Mouse (Mus musculus) B cell, adult 2 months (primary cell): ENCODE measurements around the gene Pitpnm1.

Source experiments
- DNase-seq, 2 experiments: peaks; one replicate each; pipeline ENCODE4 v3.0.0; 2022

The Pitpnm1 gene

DNA sequence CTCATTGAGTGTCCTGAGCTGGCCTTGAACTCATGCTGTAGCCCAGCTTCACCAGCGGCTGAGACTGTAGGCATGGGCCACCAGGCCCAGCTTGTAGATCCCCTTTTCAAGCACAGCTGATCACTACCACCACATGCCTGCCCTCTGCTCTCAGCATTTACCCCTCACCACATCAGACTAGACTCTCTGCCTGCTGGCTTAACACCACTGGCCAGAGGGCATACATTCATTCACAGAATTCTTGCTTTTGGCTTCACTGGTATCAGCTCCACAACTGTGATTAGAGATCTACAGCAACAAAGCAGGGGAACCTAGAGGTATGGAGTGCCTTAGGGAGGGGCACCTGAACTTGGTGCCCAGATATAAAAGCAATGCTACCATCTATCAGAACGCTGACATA, 20.7 kb downstream of the Pitpnm1 start:
- peak; percentile 17 to 26 for DNase-seq

DNA sequence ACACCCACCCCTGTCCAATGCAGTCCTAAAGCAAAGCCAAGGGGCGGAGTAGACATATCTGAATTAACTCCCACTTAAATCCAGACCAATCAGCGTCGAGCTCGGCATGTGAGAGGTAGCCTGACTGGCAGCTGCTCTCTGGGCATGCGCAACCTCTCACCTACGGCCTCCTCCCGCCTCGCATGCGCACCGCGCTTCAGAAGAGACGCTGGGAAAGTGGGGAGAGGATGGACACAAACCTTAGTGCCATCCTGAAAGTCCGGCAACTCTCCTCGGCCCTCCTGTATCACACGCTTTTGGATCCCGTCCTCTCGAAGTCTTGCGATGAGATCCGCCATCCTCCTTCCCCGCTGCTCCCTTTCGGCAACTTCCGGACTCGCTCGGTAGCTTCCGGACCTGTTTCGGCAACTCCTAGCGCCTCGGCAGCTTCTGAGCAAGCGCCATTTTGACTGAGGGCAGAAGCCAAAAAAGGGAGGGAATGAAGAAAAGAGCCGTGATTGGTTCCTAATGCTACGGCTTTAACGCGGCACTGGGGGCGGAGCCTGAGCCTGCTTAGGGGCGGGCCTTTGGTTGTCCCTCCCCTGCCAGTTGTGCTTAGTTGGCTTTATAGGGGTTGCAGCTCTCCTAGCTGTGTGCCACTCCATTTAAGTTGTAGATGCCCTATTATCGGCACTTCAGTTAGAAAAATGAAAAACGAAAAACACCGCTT, 21.5 kb downstream of the Pitpnm1 start:
- DNase-seq, result peak; percentile 95 to 98

DNA sequence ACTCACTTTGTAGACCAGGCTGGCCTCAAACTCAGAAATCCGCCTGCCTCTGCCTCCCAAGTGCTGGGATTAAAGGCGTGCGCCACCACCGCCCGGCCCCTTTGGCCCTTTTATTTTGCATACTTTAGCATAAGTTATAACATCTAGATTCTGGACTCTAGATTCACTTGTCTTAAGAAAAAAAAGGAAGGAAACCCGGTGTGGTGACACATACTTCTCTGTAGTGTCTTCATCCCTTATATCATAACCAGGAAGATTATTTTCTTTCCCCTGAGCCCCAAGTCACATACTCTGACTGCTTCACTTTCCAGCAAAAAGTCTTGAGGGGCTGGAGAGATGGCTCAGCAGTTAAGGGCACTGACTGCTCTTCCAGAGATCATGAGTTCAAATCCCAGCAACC, 22.1 kb downstream of the Pitpnm1 start:
- DNase-seq, result peak; percentile 55 to 56

DNA sequence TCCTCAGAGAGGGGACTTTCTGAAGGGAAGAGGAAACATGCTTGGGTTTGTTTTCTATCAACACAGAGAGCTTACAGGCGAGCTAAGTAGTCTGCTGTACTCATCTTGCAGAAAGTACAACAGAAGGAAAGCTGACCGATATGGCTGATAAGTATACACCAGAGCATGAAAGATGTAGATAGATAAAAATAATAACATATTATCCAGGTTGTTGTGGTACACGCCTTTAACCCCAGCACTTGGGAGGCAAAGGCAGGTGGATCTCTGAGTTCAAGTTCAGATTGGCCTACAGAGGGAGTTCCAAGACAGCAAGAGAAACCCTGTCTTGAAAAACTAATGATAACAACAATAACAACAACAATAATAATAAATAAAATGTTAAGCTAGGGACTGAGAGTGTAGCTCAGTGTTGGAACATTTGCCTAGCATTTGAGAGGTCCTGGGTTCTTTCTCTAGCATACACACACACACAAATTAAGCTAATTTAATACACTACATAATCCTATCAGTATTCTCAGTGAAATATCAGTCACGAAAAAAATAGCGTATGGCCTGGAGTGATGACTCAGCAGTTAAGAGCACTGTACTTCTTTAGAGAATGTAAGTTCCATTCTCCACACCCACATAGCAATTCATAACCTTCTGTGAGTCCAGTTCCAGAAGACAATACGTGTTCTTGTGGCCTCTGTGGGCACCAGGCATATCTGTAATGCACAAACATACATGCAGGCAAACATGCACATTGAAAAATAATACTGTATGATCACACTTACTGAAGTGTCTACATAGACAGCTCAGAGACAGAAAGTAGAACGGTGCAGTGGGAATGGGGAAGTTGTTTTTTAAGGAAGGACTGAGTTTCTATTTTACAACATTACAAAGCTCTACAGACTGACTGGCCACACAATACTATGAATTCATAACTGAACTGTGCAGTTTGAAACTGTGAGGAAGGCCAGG, 22.9 kb downstream of the Pitpnm1 start:
- DNase-seq, result peak; percentile 42 to 44

DNA sequence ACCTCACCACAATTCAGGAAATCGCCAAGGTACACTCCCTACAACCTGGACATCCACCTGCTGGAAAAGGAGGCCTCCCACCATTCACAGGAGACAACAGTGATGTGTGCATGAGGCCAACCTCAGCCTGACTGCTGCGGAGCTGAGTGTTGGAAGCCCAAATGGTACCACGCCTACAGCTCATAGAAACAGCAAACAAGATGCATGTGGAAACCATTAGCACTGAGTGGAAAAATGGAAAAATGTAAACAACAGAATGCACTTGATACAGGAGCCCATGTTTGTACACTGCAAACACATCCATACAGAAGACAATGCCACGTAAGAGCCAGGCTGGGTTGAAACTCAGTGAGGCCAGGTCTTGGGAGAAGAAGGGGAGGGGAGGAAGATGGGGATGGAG, 24.6 kb downstream of the Pitpnm1 start:
- no peak for DNase-seq

DNA sequence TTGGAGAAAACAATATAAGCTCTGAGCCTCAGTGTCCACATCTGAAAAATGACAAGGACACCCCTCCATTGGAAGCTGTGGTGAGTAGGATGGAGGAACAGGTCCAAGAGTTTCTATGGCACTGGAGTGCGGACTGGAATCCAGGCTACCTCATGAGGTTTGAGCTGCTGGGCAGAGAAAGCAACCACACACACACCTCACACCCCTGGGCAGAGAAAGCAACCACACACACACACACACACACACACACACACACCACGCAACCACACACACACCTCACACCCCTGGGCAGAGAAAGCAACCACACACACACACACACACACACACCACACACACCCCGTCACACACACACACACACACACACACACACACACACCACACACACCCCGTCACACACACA, 25.5 kb downstream of the Pitpnm1 start:
- peak in 1 of 2 experiments; percentile 28 for DNase-seq

DNA sequence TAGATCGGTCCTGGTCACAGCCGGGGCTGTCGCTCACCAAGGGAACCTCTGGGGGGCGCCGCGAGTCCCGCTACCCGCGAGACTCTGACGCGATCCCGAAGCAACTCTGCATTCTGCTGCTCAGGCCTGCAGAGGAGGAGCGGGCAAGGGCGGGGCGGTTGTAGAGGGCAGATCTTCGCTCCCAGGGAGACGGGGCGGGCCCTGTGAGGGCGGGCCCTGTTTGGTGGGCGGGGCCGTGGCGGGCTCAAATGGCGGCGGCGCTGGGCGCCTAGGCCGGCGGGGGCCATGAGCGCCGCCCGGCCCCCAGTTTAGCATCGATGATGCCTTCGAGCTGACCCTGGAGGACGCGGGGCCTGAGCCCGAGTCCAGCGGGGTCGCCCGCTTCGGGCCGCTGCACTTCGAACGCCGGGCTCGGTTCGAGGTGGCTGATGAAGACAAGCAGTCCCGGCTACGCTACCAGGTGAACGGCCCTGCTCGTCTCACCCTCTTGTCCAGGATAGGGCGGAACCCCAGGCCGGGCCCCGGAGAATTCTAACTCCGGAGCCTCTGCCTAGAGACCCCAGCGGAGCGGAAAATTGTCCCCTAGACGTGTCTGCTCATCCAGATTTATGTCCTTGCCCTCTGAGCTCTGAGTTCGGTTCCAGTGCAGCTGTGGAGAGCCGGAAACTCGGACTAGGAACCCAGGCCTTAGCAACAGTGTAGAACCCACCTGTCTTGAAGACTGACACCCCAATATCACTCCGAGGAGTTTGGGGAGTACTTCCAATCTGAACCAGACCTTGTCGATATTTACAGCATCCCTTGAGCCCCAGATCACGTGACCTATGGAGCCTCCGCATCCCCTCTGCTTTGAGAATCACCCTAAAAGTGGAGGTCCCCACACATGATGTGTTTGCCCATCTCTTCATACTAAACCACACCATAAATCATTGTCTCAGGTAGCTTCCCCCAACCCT, 26.2 kb downstream of the Pitpnm1 start, which contains the start of gene Aip:
TSS of gene Aip (minus strand) at position 118 of the 956 bp plus-strand sequence.
- DNase-seq, result peak; percentile 99

DNA sequence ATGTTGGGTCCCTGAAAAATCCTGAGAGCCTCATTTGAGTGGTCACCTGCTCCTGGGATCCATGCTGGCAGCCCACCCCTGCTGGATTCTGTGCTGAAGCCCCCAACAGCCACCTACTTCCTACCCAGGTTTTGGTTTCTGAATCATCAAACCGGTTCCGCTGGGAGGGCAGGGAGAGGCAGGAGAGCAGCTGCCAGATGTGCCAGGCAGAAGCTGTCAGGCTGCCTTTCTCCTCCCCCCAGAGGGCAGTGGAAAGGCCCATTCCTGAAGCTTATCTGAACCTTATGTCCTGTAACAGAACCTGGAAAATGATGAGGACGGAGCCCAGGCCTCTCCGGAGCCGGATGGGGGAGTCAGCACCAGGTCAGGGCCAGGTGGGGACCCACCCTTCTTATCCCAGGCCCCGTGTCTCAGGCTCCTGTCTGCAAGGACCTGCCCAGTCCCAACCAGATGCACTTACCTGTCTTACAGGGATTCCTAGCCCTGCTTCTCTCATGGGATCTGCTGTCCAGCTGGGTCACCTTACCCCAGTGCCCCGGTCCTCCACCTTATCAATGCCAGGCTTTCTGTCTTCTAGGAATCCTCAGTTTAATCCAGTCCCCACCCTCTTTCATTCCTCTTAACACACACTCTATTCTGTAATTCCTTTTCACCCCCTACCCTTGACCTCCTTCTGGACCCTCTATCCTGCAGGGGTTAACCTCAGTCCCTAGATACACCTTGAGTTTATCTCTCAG, 27.1 kb downstream of the Pitpnm1 start:
- DNase-seq, result no peak

DNA sequence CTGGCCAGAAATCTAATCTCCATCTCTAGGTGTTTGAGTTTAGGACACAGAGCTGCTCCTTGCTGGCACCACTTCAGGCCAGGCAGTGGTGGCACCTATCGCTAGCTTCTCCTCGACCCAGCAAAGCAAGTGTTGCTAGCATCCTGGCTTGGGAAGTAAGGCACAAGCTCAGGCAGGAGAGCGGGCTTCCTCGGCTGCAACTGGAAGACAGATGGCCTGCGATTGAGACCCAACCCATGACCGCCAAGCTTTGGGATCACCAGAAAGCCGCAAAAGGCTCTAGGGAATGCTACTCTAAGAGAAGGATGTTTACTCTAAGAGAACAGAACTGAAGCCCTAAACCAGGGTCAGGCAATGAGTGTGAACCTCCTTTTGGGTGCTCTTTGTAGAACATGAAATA, 29.7 kb downstream of the Pitpnm1 start:
- DNase-seq, result no peak

DNA sequence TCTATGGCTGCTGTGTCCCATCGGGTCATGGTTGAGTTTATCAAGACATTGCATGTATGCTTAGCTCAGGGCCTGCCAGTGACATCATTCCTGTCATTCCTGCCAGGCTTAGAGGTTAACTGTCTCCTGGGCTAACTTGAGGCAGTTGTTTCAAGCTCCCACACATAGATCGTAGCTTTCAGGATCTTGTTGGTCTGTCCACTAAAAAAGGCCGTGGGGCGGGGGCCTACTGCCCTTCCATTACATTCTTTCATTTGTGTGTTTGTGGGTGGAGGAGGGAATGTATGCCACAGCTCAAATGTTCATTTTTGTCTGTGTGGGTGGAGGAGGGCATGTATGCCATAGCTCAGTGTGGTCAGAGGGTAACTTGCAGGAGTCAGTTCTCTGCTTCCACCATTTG, 30.3 kb downstream of the Pitpnm1 start:
- DNase-seq, result no peak

DNA sequence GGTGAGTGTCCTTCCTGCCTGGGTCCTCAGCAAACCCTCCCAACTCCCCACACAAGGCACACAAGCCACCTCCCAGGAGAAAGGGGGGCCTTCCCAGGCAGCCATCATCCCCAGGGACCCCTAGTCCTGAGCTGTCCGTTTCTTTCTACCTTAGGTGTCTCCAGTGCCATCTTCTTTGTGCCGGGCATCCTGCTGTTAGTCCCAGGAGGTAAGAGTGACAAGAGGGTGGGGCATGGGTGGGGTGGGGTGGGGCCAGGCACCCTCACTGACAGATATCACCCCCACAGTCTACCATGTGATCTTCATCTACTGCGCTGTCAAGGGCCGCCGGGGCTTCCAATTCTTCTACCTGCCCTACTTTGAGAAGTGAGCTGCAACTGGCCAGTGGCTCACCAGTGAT, 31.3 kb downstream of the Pitpnm1 start:
- no peak for DNase-seq

DNA sequence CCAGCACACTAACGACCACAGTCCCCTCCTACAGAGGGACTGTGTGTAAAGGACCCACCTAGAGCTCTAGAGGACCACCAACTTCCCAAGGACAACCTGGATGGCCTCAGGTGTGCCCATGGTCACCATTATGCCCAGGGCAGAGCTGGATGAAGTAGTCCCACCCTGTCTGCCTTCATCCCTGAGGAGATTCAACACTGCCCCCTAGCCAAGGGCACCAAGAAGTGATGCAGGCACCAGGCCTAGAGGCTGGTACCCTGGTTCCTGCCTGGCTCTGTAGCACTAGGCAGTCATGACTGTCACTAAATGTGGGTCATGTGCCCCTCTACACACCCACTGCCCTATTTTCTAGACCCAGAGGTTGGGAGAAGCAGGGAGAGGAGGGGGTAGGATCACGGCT, 32.0 kb downstream of the Pitpnm1 start:
- DNase-seq, result no peak

DNA sequence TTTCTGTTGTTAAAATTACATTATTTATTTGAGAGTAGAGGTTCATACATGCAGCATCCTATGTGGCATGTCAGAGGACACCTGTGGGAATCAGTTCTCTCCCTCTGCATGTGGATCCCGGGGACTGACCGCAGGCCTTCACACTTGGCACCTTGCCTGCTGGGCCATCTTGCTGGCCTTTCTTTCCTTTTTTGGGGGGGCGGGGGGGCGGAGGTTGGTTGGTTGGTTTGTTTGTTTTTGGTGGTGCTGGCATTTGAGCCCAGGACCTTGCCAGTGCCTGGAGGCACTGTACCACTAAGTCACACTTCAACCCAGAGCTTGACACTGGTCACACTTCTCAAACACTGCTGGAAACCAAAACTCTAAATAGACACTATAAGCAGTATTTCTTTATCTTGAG, 34.6 kb downstream of the Pitpnm1 start:
- no peak for DNase-seq

DNA sequence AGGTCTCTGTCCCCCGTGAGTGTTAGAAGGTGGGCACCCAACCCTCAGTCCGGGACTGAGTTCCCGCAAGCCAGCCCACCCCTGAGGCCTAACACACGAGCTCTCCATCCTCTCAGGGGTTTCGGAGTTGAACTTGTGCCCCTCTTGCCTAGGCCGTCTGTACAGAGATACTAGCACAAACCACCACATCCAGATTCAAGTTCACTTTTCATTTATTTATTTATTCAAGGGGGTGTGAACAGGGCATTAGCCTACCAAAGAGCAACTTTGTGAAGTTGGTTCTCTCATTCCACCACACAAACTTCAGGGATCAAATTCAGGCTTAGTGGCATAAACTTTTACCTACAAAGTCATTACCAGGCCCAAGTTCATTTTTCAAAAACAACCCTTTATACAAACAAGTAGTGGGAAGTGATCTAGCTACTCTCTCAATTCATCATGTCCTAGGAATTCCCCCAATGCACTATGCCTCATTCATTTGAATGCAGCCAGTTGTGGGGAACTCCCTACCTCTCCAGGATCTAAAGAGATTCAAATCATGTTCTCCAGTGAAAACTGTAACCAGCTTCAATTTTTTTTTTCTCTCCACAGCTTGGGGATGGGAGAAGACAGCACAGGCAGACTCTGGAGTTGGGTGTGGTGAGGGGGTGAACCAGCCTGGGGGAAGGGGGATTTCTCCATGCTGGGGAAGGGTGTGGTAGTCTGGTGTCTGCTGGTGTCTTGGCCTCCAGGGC, 35.6 kb downstream of the Pitpnm1 start:
- DNase-seq, result peak in 1 of 2 experiments; percentile 26

DNA sequence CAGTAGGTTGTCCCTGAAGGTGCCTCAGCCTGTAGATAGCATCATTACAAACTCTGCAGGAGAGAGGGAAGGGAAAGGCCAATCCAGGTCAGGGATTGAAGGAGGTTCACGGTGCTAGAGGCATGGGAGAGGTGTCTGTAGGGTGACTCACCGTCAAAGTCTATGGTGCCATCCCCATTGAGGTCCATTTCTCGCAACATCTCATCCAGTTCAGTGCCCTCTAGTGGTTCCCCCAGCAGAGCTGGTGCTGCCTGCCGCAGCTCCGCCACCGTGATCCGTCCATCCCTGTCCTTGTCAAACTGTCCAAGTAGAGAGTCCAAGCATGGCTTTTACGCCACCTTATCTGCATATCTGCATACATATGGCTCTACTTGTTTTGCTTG, 36.2 kb downstream of the Pitpnm1 start:
- peak; percentile 56 to 58 for DNase-seq

DNA sequence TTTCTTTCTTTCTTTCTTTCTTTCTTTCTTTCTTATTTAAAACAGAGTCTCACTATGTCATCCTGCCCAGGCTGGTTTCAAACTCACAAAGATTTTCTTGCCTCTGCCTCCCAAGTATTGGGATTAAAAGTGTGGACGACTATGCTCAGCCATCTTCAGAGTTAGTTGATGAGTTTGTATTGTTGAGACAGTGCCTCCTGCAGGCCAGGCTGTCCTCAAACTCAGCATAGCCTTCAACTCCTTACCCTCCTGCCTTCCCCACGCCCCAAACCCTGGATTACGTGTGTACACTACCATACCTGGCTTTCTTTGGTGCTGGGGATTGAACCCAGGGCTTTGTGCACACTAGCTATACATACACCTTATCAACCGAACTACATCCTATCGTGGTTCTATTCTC, 36.7 kb downstream of the Pitpnm1 start:
- DNase-seq, result no peak

DNA sequence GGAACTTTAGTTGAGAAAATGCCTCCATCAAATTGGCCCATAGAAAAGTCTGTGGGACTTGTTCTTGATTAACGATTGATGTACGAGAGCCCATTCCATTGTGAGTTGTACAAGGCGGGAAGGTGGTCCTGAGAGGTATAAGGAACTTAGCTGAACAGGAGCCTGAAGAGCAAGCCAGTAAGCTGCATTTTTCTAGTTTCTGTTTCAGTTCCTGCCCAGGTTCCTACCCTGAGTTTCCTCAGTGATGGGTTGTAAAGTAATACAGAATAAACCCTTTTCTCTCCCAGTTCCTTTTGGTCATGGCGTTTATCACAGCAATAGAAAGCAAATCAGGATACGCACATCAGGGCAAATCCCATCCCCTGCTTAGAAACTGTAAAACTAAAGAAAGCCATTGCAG, 38.1 kb downstream of the Pitpnm1 start:
- peak; percentile 47 to 53 for DNase-seq

DNA sequence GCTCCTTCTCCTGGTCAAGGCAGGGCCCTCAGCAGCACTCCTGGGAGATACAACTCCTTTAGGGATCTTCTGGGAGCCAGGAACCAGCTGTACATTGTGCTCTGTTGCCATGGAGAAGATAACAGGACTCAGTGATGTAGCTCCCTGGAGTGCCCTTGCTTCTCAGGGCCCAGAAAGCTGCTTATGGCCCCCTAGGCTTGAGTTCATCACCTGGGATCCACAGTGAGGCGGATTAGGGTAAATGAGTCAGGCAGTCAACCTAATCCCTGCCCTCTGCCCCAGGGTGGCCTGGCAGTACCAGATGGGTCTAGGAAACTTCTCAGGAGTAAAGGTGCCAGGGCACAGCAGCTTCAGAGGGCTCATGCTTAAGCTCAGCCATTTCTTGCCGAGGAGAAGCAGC, 39.6 kb downstream of the Pitpnm1 start, which contains the start of gene Gpr152:
TSS of gene Gpr152 (plus strand) at position 342 of the 400 bp plus-strand sequence.
- DNase-seq, result no peak

DNA sequence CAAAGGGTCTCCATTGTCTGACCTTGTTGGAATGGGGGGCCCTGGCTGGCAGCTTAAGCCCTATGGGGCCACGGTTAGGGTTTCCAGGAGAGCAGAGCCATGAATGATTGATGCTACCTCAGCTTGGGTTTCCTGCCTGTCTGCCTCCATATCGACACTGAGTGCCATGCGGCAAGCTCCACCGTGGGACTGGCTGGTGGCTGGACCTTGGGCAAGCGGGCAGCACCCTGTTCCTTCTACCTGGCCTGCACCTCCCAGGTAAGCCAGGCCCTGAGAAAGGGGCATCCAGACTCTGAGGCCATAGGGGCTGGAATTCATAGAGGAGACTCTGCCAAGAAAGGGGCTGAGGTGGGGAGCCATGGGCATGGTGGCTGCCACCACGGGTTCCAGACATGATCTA, 40.3 kb downstream of the Pitpnm1 start:
- no peak for DNase-seq

DNA sequence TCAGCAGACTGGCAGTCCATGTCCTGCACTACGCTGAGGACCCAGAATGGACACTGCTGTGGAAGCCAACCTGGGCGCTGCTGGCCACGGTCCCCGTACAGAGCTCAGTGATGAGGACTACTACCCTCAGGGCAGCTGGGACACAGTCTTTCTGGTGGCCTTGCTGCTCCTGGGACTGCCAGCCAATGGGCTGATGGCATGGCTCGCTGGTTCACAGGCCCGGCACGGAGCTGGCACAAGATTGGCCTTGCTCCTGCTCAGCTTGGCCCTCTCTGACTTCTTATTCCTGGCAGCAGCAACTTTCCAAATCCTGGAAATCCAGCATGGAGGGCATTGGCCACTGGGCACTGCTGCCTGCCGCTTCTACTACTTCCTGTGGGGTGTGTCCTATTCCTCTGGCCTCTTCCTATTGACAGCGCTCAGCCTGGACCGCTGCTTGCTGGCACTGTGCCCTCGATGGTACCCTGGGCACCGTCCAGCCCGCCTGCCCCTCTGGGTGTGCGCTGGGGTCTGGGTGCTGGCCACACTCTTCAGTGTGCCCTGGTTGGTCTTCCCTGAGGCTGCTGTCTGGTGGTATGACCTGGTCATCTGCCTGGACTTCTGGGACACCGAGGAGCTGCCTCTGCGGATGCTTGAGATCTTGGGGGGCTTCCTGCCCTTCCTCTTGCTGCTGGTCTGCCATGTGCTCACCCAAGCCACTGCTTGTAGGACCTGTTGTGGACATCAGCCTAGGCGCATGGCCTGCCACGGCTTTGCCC, 42.8 kb downstream of the Pitpnm1 start:
- DNase-seq, result no peak
